Mouse (Mus musculus) urinary bladder, postnatal 36 days (tissue): ENCODE data around the gene Olfr524.

ENCODE experiments used
- DNase-seq, 2 experiments: peaks; one replicate each; pipeline ENCODE4 v3.0.0; 2022; ENCODE audit warnings: low spot score in 2 of 2, mixed read lengths in 1 of 2

Olfr524 gene

DNA sequence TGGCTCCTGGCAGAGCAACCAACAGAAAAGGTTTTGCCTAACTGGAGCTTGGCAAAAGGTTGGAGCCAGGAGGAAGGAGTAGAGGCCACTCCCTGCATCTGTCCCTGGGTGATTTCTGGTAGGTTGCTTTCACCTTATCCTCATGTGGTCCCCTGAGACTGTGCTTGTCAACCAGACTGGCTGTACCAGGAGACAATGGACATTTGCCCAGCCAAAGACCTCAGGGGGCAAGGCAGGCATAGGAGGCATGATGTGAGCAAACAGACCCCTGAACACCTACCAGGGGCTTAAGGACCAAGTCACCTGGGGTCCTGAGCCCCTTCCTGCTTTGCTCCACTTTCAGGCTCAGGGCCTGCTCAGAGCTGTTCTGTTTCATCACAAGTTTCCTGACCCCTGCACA, at the start of gene Olfr524:
Gene Olfr524, minus strand, starts transcription at position 101 of the 400 bp plus-strand sequence.
- DNase-seq = no peak

DNA sequence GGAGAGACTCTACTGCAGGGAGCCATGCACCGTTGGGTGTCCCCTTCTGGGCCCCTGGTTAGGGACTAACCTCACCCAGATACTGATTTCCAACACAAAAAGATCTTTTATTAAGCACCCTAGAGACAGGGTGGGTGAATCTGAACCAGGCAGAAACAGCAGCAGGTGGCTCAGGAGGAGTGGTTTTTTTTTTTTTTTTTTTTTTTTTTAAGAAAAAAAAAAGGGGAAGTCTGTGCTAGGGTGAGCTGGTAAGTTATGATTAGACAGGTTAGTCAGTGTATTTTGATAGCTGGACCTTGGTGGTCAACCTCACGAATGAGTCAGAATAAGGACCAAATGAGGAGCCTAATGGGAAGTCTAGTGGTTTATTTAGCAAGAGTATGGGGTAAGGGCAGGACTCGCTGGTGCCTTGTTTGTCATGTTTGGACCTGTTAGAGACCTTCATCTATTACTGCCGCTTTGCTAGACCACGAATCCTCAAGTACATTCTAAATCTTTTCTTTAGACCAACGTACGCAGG, 48.1 kb upstream of the Olfr524 start:
- DNase-seq = no peak

DNA sequence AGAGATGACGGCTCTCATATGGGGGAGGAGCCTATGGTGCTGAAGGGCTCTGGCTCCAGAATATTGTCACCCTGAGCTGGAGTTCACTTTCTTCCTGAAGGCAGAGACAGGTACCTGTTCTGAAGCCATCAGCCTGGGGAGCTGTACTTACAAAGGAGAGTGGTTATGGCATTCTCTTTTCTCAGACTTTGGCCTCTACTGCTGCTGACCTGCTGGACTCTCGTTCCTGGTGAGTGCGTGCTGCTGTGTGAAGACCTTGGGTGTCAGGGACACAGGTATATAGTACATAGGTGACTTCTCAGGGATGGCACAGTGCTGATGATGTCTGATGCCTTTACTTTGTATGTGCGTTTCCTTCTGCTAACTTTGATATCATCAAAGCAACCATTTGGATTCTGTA, 41.5 kb upstream of the Olfr524 start, which contains the start of gene 5830411N06Rik:
Gene 5830411N06Rik, plus strand, starts transcription at position 69 of the 400 bp plus-strand sequence.
- DNase-seq = no peak

DNA sequence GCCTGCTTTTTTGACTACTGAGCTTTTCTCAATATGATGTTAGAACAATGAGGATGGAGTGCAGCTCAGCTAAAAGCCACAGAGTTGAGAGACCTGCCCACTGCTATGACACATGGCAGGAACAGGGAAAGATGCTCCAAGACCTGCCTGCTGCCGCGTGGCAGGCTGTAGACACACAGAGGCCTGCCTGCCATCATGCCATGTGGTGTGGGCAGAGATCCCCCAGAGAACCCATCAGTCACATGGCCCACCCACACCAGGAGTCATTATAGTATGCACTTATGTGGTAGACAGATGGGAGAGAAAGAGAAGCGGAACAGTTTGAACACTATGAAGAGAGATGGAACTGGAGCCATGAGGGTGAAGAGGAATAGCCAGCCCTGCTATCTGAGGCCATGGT, 27.9 kb upstream of the Olfr524 start:
- DNase-seq = no peak

DNA sequence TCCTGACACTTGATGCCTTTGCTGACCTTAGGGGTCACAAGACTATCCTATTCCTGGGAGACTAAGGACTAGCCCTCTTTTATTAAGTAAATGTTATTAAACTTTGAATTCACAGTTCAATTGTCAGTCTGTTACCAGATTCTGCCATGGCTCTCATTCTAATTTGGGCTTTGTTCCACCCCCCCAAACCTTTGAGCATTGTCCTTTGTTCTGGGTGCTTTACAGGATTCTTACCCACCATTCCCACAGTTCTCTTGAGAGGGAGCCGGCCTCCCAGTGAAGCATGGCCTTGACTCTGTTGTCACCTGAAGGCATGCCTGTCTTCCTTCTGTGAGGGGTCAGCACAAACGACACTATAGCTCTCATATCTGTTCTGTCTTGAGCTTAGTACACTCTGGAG, 25.3 kb upstream of the Olfr524 start:
- DNase-seq = no peak

DNA sequence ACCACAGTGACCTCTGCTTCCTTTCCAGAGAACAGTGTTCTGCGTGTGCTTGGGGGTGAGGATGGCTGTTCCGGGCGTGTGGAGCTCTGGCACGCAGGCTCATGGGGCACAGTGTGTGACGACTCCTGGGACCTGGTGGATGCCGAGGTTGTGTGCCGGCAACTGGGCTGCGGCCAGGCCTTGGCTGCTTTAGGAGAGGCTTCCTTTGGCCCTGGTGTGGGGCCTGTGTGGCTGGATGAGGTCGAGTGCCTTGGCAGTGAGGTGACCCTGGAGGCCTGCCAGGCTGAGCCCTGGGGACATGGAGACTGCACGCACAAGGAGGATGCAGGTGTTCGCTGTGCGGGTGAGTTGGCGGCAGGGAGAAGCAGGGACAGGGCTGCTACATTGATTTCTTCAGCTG, 22.7 kb upstream of the Olfr524 start:
- peak in 1 of 2 experiments; percentile 23 for DNase-seq

DNA sequence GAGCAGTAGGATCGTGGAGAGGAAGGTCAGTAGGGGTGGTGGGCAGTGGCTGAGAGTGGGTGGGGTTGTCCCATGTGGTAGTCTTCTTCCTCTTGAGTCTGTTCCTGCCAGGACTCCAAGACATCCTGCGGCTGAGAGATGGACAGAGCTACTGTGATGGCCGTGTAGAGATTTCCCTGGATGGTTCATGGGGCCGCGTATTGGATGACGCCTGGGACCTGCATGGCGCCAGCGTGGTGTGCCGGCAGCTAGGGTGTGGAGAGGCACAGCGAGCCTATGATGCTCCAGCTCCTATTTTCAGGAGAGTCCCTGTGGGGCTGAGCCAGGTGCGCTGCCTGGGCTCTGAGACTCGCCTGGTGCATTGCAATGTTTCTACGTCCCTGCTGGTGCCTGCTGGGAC, 18.4 kb upstream of the Olfr524 start:
- no peak for DNase-seq

DNA sequence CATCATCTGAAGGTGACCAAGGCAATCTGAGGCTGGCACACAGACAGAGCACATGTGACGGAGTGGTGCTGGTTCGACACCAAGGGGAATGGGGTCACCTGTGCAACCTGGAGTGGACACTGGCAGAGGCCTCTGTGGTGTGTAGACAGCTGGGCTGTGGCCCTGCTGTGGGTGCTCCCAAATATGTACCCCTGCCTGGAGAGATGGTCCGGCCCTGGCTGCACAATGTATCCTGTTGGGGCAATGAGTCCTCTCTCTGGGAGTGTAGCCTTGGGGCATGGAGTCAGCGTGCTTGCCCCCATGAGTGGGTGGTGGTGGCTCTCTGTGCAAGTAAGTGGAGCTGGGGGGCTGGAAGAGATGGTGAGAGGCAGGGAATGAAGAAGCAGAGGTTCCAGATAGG, 14.6 kb upstream of the Olfr524 start:
- DNase-seq = no peak

DNA sequence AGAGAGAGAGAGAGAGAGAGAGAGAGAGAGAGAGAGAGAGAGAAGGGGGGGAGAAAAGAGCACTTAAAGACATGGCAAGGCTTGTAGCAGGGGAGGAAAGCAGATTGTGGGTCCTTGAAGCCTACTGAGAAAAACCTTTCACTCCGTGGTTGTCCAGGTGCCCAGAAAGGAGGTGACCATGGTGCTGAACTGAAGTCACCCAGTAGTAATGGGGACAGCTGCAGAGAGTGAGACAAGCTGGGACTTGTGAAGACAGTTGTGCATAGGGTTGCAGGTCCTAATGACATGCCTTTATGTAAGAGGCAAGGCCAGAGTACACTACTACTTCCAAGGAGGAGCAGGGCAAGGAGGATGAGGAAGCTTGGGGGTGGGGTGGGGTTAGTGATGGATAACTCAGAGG, 13.5 kb upstream of the Olfr524 start:
- DNase-seq = no peak

DNA sequence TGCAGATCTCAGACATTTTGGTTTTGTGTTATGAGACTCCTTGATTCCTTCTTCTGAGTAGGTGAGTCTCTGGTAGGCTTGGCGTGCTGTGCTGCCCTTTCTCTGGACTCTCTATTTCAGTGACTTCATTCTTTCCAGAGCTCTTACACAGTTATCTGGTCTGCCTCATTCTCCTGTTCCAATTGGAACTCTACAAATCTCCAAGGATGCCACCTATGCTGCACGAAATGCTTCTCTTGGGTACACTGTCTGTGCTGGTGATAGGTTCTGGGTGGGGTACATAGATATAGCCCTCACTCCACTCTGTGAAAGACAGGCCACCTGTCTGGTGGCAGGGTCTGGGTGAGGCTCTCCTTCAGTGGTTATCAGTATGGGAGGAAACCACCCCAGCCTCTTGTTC, 12.2 kb upstream of the Olfr524 start, which contains the start of gene Cd163l1:
Gene Cd163l1, plus strand, starts transcription at position 301 of the 400 bp plus-strand sequence.
- no peak for DNase-seq

DNA sequence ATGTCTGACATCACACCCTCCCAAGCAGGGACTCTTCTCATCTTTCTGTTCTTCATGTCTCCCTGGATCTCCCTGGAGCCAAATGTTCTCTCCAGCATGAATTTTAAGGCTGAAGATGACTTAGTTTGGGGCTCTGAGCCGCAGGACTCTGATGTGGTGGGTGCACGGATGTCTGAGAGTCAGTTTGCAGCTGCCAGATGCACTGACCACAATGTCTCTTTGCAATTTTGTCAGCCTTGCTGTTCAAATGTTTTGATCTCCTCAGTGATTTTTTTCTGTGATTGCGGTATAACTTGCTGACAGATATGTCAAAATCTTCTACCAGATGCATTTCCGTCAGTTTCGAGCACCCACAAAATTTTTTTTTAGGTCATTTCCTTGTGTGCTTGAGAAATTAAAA, 8.1 kb upstream of the Olfr524 start:
- DNase-seq = no peak

DNA sequence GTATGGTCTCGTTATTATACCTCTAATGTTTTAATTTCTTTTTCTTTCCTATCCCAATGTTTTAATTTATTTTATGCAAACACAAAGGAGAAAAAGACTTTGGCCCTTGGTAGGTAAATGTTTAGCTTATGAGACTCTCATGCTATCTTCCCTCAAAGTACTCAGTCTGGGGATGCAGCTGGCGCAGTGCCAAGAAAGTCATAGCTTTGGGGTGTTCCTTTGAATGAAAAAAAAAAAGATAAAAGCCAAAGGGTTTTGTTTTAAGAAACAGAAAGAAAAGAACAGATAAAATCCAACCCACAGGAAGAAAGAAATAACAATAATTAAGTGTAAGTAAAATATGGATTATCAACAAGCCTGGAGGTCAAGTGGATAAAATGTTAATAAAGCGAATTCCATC, 2.9 kb upstream of the Olfr524 start:
- no peak for DNase-seq

DNA sequence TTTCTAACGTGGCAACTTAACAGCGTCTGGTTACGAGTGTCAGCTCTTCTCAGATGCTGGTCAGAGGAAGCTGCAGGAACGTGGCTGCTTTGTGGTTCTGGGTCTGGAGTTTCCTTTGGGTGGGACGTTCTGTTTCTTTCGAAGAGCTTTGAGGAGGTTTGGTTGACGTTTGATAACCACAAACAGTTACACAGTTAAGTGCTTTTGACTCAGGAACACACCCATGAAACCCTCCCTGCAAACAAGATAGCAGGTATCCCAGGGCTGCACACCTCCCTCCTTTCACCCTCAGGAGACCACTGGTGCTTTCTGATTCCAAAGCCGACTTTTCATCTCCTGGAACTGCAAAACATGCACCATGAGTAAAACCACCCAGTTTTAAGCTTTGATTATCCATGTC, 2.4 kb upstream of the Olfr524 start:
- no peak for DNase-seq

DNA sequence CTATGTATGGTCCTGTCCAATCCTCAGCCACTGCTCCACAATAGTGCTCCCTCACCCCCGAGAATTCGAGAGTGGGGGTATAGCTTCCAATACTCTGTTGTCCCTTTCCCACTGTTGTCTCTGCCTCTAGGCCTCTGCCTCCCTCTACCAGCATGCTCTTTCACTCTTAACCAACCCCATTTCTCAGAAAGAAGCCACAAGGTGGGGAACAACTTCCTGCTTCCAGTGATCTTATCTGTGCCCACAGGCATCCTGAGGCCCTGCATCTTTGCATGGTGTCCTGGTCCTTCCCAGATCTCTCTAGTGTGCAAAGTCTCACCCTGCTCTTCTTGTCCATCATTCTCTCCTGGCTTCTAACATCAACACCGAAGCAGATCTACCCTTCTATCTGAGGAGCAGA, 1.1 kb upstream of the Olfr524 start:
- no peak for DNase-seq

DNA sequence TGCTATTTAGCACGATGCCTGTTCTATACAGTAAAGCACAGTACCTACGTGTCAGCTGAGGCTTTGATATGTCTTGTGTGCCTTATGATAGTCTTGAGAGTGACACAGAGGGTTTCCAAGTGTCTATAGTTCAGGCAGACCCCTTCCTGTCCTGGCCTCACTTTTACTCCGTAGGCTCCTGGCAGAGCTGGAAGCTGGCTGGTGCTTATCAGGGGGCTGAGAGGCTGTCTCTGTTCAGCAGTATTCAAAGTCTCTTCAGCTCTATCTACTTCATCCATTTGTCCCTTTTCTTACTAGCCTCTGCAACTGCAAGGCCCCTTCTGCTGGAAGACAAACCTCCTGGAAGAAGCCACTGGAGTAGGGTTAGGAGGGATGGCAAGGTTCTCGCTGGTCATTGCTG, 4.7 kb downstream of the Olfr524 start:
- DNase-seq = no peak

DNA sequence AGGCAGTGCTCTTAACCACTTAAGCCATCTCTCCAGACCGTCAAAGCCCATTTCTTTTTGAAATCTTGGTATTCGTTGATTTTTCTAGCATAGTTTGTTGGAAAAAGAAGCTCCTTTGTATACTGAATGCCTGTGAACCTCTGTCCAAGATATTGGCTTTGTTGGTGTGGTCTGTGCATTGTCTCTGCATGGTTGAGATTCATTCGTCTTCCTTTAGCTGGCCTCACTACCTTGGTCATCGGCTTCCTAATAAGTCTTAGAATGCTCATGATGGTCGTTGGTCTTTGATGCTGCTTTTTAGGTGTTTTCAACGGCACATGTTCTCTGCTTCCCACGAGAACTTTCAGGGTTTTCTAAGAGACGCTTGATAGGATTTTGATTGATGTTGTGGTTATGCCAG, 9.8 kb downstream of the Olfr524 start:
- no peak for DNase-seq

DNA sequence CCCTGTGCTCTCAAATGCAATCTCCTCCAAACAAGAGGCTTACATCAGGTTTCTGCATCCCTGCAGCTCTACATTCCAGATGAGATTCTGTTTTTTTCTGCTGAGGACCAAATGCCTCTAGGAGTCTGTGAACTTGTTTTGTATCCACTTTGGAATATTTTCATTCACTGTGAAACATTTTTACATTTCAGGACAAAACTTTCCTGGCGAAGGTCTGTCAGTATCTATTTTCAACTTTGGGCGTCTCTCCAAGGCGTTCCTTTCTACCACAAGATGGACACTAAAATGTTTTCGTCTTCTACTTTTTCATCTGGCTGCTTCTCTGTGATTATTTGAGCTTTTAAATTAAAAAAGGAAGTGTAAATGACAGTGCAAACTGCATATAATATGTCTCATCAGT, 11.7 kb downstream of the Olfr524 start:
- no peak for DNase-seq

DNA sequence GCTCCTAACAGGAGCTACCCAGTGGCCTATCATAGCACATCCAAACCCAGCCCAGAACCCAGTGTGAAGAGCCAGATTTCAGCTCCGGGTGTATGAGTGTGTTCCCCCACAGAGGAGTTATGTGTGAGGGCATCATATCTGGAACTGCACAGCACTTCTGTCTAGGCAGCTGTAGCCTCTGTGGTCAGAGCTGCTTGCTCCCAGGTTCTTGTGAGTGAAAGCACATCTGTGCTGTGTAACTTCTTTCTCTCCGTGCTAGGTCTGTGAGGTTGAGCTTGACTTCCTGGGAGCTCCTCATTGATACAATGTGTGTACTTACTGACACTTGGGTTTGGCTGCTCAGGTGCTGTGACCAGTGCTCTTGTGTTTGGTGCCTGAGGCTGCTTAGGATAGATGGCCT, 12.9 kb downstream of the Olfr524 start:
- no peak for DNase-seq

DNA sequence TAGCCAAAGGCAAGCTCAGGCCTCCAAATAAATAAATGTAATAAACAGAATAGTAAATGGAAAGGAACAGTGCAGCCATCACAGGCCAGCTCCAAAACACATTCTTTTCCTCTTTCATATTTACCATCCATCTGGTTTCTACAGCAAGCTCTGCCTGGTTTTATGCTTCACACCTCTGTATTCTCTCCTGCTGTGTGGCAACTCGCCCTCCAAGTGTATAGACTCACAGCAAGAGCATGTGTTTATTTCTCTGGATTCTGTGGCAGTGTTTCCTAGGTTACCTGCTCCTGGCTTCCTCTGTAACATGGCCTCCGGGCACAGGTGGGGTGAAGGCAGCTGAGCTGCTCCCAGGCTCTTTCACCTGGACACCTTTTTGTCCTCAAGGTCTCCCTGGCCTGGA, 13.3 kb downstream of the Olfr524 start:
- no peak for DNase-seq

DNA sequence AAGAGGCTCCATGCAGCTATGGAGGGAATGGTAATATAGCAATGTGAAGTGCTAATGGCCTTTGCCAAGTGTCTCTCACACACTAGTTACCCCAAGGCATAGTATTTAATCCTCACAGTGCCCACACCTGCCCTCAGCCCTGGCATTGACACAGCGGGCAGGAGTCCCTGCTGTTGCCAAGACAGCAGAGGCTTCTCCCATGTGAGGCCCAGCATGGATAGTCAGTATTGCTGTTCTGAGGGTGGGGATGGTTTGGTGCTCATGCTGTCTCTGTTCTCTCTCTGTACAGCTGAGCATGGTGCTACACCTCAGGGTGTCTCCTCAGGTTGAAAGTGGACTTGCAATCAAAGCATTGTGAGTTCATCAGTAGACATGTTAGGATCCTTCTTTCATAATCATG, 15.3 kb downstream of the Olfr524 start:
- DNase-seq = no peak

DNA sequence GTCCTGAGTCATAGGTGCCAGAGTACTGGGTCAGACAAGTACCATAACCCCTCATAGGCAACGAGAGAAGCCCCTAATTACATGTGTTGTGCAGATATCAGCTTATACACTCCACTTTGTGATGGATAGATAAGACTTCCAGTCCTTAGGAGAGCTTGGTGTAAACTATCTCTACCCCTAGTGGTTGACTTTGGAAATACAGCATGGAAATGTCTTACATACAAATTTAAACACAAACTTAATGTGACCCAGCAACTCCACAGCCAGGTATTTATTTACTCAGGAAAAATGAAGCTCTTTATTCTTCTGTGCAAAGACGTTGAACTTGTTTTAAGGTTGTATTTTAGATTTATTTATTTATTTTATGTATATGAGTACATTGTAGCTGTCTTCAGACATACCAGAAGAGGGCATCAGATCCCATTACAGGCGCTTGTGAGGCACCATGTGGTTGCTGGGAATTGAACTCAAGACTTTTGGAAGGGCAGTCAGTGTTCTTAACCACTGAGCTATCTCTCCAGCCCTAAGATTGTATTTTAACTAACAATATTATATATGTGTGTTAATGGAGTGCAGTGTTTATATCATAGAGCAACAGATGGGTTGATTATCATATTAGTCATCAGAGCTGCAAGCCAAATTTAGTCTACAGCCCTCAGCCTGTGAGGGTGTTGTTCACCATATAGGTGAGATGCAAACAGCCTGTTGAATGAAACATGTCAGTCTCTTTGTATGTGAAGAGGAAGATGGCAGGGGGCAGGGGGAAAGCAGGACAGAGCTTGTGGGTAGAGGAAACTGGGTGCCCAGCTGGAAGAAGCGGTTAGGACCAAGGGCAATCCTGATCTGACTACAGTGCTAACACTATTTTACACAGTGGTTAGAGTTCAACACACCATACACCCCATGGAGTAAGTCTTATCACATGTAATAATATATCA, 17.1 kb downstream of the Olfr524 start:
- no peak for DNase-seq

DNA sequence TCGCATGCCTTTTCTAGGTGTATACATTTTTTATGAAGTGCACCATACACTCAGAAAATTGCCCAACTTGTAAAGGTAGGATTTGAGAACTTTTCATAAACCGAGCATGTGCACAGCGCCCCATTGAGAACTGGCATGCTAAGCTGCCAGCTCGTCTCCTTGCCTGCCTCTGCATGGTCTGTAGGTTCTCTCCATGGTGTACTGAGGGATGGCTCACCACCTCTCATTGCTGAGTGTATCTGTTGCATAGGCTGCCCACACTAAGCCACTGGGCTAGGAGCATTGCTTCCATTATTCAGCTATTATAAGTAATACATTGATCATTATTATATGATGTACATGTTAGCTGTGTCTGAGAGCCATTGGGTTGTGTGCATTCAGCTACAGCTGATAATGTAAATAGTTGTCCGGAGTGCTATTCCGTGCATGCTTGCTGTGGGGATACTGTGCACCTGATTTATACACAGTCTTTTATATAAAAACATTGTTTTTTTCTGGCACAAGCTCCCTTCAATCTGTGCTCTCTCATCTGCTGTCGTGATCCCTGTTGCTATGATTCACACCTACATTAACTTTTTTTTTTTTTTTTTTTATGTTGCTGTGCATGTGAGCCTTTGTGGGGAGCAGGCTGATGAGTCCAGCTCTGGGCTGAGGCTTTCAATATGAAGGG, 17.9 kb downstream of the Olfr524 start:
- no peak for DNase-seq
